Mouse (Mus musculus) forebrain, embryonic 11.5 days (tissue): ENCODE results near the gene Crip1. TPM values are rescaled to one million over a fixed set of nuclear protein-coding genes. Genes with fewer than 3 reads are reported as not detected.
A peak's percentile ranks its signal among the peaks of the same experiment; 100 is the strongest.

Experiments
- ATAC-seq: fragments of 200-750 bp; cut with Nextera tagmentation; replicated peaks from 2 replicates; pipeline ENCODE4 v1.8.0; 2017; ENCODE audit warnings: moderate TSS enrichment; ENCODE audit not compliant: low FRiP score
- DNase-seq: peaks from one replicate; pipeline ENCODE4 v3.0.0-alpha.2; 2017; ENCODE audit warnings: low spot score
- H3K27ac ChIP-seq: fragments of 300-500 bp; sonication (generic); 2 replicates; pipeline ENCODE4 v1.5.1; 2014; ENCODE audit warnings: low read depth, low read length
- H3K27me3 ChIP-seq: fragments of 300-500 bp; sonication (generic); 2 replicates; pipeline ENCODE4 v1.6.1; 2014; ENCODE audit warnings: mild to moderate bottlenecking, low read length, mixed read lengths; ENCODE audit not compliant: control insufficient read depth, insufficient read depth
- H3K36me3 ChIP-seq: fragments of 300-500 bp; sonication (generic); 2 replicates; pipeline ENCODE4 v1.6.1; 2014; ENCODE audit warnings: mild to moderate bottlenecking, low read length, moderate library complexity, mixed read lengths; ENCODE audit not compliant: control insufficient read depth, insufficient read depth
- H3K4me1 ChIP-seq: fragments of 300-500 bp; sonication (generic); replicated peaks from 2 replicates; pipeline ENCODE4 v1.6.1; 2014; ENCODE audit warnings: low read length, mixed read lengths; ENCODE audit not compliant: control insufficient read depth, insufficient read depth
- H3K4me2 ChIP-seq: fragments of 300-500 bp; sonication (generic); 2 replicates; pipeline ENCODE4 v1.6.1; 2014; ENCODE audit warnings: low read depth, mild to moderate bottlenecking, low read length, moderate library complexity, mixed read lengths; ENCODE audit not compliant: severe bottlenecking
- H3K4me3 ChIP-seq: fragments of 300-500 bp; sonication (generic); 2 replicates; pipeline ENCODE4 v1.5.1; 2014; ENCODE audit warnings: low read depth, low read length
- H3K9ac ChIP-seq: fragments of 300-500 bp; sonication (generic); 2 replicates; pipeline ENCODE4 v1.6.1; 2014; ENCODE audit warnings: low read length
- H3K9me3 ChIP-seq: fragments of 300-500 bp; sonication (generic); 2 replicates; pipeline ENCODE4 v1.6.1; 2016; ENCODE audit warnings: low read length, mixed read lengths; ENCODE audit not compliant: control insufficient read depth
- WGBS: fragments of 180-500 bp; shearing (Covaris S2); extraction: QIAGEN DNeasy Blood & Tissue Kit; methylation state at CpG from one replicate; pipeline ENCODE4 v1.1.7; 2014; 5-methylcytosine and 5-hydroxymethylcytosine counted together
- polyA plus RNA-seq: library from polyadenylated mRNA; unstranded; fragments of >200 nt; fragmentation: Nextera tagmentation; extraction: Ambion mirVana; gene quantifications from 2 replicates; pipeline ENCODE4 v1.2.1, GENCODE M21; 2014

Crip1 gene
- polyA plus RNA-seq, 1 experiment from 2014 or later = 61.3 TPM

DNA sequence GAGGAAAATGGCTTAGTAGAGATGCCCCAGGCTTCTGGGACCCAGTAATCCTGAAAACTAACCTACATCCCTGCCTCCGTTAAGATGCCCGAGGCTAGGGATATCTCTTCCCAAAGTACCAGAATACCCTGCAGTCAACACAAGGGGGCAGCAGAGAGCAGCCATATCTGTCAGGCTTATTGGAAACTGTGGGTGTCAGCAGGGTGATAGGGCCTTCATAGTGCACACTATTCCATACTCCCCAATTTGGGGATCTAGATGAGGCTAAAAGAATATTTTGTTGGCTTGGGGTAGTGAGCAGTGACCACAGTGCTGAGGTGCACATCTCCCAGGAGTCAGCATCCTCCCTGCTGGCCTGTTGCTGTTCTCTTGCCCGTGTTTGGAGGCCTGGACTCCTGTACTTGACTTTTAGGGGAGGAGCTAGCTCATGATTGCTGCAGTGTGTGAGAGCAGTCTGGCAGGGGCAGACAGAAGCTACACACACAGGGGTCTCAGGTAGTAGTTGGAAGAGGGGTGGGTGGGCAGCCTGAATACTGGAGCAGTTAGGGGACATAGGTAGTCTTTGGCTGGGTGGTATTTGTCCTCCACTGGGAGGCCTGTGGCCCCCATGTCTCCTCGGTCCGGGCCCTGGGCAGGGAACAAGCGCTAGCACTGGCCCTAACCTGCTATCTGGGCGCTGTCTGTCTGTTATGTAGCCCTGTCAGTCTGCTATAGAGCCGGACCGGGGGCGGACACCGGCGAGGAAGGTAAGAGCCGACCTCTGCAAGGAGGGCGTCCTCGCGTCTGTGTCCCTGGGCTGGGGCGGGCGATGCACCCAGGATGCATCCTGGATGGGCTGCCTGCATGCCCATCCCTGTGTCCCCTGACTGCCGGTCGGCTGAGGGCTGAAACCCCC lies 26.4 kb upstream of the Crip1 start:
- Histone ChIP-seq H3K36me3 (peaks cover 21% of the 10 kb centered on the region), H3K27me3 (no peaks in the 10 kb centered on the region), H3K9ac (no peak overlapping the region), H3K27ac (no peak overlapping the region), H3K4me1 (no peaks in the 10 kb centered on the region), H3K4me2 (no peak overlapping the region), H3K4me3 (no peak overlapping the region), H3K9me3 (no peaks in the 10 kb centered on the region)
- peak; percentile 91 for DNase-seq
- 89% methylated on average over 20 of the region's 20 CpGs for WGBS
- peak; percentile 69 for ATAC-seq

DNA sequence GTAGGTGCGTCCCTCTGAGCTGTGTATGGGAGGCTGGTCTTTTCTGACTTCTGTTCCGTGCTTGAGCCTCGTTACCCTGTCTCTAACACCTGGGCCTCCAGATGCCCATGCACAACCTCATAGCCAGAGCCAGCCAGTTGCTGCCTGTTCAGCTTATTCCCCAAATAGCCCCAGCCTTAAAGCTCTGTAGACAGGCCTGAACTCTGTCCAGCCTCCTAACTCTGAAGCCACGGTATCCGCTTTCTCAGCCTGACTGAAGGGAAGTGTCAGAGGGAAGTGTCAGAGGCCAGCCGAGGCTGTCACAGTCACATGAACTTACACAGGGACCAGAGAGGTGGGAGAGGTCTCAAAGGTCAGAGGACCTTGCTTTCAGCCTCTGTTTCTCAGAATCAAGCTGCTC lies 21.4 kb upstream of the Crip1 start:
- DNase-seq = no peak
- no peaks in the 10 kb centered on the region for H3K9me3 ChIP-seq
- H3K4me3 ChIP-seq = no peak overlapping the region
- H3K36me3 ChIP-seq = peaks cover 33% of the 10 kb centered on the region
- H3K27me3 ChIP-seq = no peaks in the 10 kb centered on the region
- WGBS = 91% methylated on average over 6 of the region's 6 CpGs
- H3K9ac ChIP-seq = no peak overlapping the region
- H3K27ac ChIP-seq = no peak overlapping the region
- H3K4me2 ChIP-seq = no peak overlapping the region
- no peaks in the 10 kb centered on the region for H3K4me1 ChIP-seq
- no peak for ATAC-seq

DNA sequence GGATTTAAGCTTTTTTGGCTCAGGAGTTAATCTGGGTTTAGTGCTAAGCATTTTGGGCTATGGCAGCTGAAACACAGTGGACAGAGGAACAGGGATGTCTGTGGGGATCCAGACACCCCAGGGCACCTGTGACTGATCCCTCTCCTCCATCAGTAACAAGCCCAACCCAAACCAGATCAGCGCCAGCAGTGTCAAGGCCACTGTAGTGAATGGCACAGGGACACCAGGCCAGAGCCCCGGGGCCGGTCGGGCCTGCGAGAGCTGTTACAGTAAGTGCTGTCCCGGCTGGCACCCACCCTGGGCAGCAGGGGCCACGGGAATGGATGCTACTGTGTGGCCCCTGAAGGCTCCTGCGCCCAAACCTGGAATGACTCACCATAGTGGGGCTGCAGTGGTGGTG lies 15.4 kb upstream of the Crip1 start:
- Histone ChIP-seq H3K4me3 (no peak overlapping the region), H3K27me3 (no peaks in the 10 kb centered on the region), H3K4me1 (no peaks in the 10 kb centered on the region), H3K4me2 (no peak overlapping the region), H3K27ac (no peak overlapping the region), H3K9me3 (no peaks in the 10 kb centered on the region), H3K36me3 (peaks cover 47% of the 10 kb centered on the region), H3K9ac (no peak overlapping the region)
- DNase-seq (no peak), ATAC-seq (no peak)
- 97% methylated on average over 8 of the region's 8 CpGs for WGBS

DNA sequence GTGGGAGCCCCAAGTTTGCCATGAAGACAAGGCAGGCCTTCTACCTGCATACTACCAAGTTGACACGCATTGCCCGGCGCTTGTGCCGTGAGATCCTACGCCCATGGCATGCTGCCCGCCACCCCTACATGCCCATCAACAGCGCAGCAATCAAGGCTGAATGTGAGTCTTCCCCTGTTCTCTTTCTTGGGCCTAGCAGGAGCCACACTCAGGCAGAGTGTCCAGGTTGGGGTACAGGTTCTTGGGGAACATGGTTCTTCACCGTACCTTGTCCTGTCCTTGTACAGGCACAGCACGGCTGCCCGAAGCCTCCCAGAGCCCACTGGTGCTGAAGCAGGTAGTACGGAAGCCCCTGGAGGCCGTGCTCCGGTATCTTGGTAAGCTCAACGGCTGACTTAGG lies 14.5 kb upstream of the Crip1 start:
- Histone ChIP-seq H3K27ac (no peak overlapping the region), H3K36me3 (peaks cover 48% of the 10 kb centered on the region), H3K4me3 (no peak overlapping the region)

DNA sequence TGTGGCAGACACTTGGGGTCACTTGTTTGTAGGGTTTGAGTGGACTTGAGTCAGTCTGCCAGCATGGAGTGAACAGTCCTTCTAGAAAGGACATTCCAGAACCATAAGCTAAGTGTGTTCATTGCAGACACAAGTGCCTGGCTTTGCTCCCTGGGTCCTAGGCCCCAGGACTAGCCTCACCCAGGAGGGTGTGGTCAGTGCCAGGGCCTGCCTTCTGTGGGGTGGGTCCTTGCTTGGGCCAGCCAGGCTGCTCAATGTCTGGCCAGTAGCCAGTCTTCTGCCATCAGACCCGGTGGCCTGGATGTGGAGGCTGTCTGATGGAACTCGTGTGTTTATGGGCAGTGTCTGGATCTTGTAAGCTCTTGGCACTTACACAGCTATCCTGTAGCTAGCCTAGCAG lies 13.5 kb upstream of the Crip1 start:
- Histone ChIP-seq H3K4me2 (no peak overlapping the region), H3K4me1 (no peaks in the 10 kb centered on the region), H3K36me3 (peaks cover 49% of the 10 kb centered on the region), H3K27me3 (no peaks in the 10 kb centered on the region), H3K4me3 (no peak overlapping the region), H3K9me3 (no peaks in the 10 kb centered on the region), H3K9ac (no peak overlapping the region), H3K27ac (no peak overlapping the region)
- 95% methylated on average over 2 of the region's 2 CpGs for WGBS
- no peak for DNase-seq
- no peak for ATAC-seq

More for the DNA sequence above, 14.5 kb upstream of the Crip1 start:
- no peaks in the 10 kb centered on the region for H3K4me1 ChIP-seq
- H3K9me3 ChIP-seq = no peaks in the 10 kb centered on the region
- 98% methylated on average over 14 of the region's 14 CpGs for WGBS
- no peak for DNase-seq
- ATAC-seq = no peak
- no peak overlapping the region for H3K9ac ChIP-seq
- H3K27me3 ChIP-seq = no peaks in the 10 kb centered on the region
- no peak overlapping the region for H3K4me2 ChIP-seq

DNA sequence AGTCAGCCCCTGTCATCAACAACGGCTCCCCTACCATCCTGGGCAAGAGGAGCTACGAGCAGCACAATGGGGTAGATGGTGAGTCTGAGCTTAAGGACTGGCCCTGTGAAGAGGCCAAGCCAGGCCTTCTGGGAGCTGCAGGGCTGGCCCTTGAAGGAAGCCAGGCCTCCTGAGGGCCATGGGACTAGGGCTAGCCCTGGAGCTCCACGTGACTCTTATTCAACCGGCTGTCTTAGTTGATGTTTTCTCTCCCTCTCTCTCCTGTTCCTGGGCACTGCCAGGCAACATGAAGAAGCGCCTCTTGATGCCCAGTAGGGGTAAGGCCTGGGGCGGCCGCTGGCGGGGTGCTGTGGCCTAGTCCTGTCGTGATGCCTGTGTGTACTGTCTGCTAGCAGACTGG lies 12.9 kb upstream of the Crip1 start:
- H3K4me3 ChIP-seq = no peak overlapping the region
- H3K36me3 ChIP-seq = peaks cover 44% of the 10 kb centered on the region
- H3K9ac ChIP-seq = no peak overlapping the region
- peaks cover under 1% of the 10 kb centered on the region; the same call in 1 of the 2 replicates for H3K4me1 ChIP-seq
- H3K4me2 ChIP-seq = no peak overlapping the region
- H3K27me3 ChIP-seq = no peaks in the 10 kb centered on the region
- H3K27ac ChIP-seq = no peak overlapping the region
- no peaks in the 10 kb centered on the region for H3K9me3 ChIP-seq
- 90% methylated on average over 9 of the region's 9 CpGs for WGBS
- no peak for DNase-seq
- ATAC-seq = no peak

DNA sequence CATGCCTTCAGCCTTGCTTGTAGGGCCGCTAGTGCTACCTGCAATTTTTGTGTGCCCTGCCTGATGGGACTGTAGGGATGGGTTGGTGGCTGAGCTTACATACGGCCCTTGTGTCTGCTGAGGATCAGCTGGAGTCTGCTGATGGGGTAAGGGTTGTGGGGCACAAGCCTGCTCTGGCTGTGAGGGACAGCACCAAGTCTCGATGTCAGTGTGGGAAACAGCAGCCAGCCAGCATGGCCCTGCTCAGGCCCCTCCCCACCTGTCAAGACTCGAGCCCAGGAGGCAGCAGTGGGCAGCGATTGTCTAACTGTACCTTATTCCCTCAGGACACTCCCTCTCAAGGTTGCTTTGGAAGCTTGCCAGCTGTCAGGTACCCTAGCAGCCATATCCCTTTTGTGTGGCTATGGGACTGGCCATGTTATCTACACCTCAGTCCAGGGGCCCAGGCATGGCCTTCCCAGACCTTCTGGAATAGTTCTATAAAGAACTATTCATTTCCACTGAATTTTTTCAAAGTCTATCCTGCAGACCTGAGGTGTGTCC lies 12.2 kb upstream of the Crip1 start:
- Histone ChIP-seq H3K4me1 (peaks cover 7% of the 10 kb centered on the region; the same call in 1 of the 2 replicates), H3K36me3 (peaks cover 38% of the 10 kb centered on the region), H3K4me3 (no peak overlapping the region), H3K9me3 (no peaks in the 10 kb centered on the region), H3K4me2 (no peak overlapping the region), H3K9ac (no peak overlapping the region), H3K27me3 (no peaks in the 10 kb centered on the region), H3K27ac (no peak overlapping the region)
- DNase-seq (no peak), ATAC-seq (no peak)
- 92% methylated on average over 5 of the region's 5 CpGs for WGBS

DNA sequence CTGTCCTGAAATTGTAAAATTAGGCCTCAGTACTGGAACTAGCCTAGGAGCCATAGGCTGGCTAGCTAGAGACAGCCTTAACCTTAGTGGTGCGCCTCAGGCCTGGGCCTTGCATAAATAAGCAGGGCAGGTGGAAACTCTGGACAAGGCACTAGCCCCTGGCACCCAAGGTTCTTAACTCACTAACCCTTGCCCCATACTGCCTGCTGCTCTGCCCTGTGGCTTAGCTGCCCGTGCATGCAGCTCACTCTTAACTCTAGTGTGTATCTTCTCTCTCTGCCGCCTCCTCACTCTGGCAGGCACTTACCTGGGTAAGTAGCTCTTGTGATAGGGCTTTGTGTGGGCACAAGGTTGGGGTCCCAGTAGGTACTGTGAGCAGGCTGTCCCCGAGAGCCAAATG lies 11.6 kb upstream of the Crip1 start:
- H3K9ac ChIP-seq = no peak overlapping the region
- DNase-seq (no peak), ATAC-seq (no peak)
- no peaks in the 10 kb centered on the region for H3K27me3 ChIP-seq
- H3K4me1 ChIP-seq = peaks cover 13% of the 10 kb centered on the region
- WGBS = 92% methylated on average over 4 of the region's 4 CpGs
- no peak overlapping the region for H3K4me2 ChIP-seq
- H3K9me3 ChIP-seq = no peaks in the 10 kb centered on the region
- H3K4me3 ChIP-seq = no peak overlapping the region
- H3K27ac ChIP-seq = no peak overlapping the region
- H3K36me3 ChIP-seq = peaks cover 34% of the 10 kb centered on the region

DNA sequence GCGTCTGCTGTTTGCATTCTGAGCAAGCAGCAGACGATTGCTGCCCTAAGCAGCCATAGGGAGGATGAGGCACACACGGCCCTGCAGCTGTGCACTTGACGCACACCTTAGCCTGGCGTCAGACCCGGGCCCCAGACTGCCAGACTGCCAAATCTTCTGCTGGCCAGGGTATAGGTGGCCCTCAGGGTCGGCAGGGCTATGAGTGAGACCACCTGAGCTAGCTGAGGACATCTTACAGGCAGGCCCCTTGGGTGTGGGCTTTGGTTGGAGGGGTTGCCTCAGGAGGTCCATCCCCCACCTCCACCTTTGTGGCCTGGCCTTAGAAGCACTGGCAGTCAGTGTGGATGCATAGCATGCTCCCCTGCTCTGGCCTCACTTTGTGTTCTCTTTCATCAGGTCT lies 10.7 kb upstream of the Crip1 start:
- H3K9me3 ChIP-seq = no peaks in the 10 kb centered on the region
- H3K9ac ChIP-seq = no peak overlapping the region
- H3K36me3 ChIP-seq = peaks cover 34% of the 10 kb centered on the region
- H3K27ac ChIP-seq = no peak overlapping the region
- H3K4me2 ChIP-seq = no peak overlapping the region
- H3K4me3 ChIP-seq = no peak overlapping the region
- WGBS = 91% methylated on average over 7 of the region's 7 CpGs
- no peak for ATAC-seq
- H3K4me1 ChIP-seq = peaks cover 16% of the 10 kb centered on the region
- DNase-seq = no peak
- no peaks in the 10 kb centered on the region for H3K27me3 ChIP-seq
